Mouse (Mus musculus) Patski (cell line): ENCODE data around the gene Ncln. TPM values are rescaled to one million over a fixed set of nuclear protein-coding genes. Genes with fewer than 3 reads are reported as not detected.

Experiments
- ATAC-seq: fragments of 100-300 bp; one replicate; pipeline ENCODE4 v1.8.0; 2021
- CTCF ChIA-PET: fragments of 350-600 bp; sonication (Branson Sonifier 250); formaldehyde crosslinking; loops from one replicate; lab custom pipeline; 2022; ENCODE audit warnings: inconsistent platforms; lab: Charles Lee
- POLR2A ChIA-PET: fragments of 350-600 bp; sonication (Branson Sonifier 250); formaldehyde crosslinking; loops from one replicate; lab custom pipeline; 2022; ENCODE audit warnings: antibody characterized with exemption, inconsistent platforms; lab: Charles Lee
- DNase-seq: peaks from one replicate; pipeline ENCODE4 v3.0.0-alpha.2; 2011; ENCODE audit warnings: low read depth, low spot score
- H3K27me3 ChIP-seq: fragments of 371-371 bp; one replicate; pipeline ENCODE4 v1.5.1; 2021
- CTCF ChIP-seq: fragments of 100-300 bp; IDR thresholded peaks from one replicate; pipeline ENCODE4 v1.5.1; 2021
- in situ Hi-C: fragments of 300-500 bp; cut with MboI; formaldehyde crosslinking; loops from 3 replicates; pipeline ENCODE4 v1.11.1; 2018; ENCODE audit warnings: low pct_unique_long_range_greater_than_20kb, mixed read lengths
- polyA plus RNA-seq: library from polyadenylated mRNA; unstranded; gene quantifications from one replicate; pipeline ENCODE4 v1.2.3, GENCODE M21; 2021

The Ncln gene
- polyA plus RNA-seq, 1 experiment from 2014 or later: 104 TPM

DNA sequence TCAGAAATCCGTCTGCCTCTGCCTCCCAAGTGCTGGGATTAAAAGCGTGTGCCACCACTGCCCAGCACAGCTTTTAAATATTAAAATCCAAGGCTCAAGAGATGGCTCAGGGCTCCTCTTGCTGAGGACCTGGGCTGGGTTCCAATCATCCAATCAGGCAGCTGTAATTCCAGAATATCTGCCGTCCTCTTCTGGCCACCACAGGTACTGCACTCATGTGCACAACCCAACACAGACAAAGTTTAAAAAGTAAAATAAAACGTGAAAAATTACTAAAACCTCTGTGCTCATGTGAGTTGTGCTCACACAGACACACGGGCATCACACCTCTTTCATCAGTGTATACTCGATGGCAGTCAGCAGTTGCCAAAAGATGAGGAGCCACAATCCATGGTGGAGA lies 40.5 kb upstream of the Ncln start:
- ChIA-PET CTCF (interaction anchor here (1.0 to 1.4 kb wide), 4 partner anchors 10 to 34 kb away, joined by 3 to 5 read pairs (median 4); no protein-coding TSS in a partner anchor), POLR2A (no interaction called here)
- no peaks in the 10 kb centered on the region for H3K27me3 ChIP-seq
- no peak for DNase-seq
- ATAC-seq: no peak
- TF ChIP-seq CTCF: no peak
- in situ Hi-C loops: no loop called here

DNA sequence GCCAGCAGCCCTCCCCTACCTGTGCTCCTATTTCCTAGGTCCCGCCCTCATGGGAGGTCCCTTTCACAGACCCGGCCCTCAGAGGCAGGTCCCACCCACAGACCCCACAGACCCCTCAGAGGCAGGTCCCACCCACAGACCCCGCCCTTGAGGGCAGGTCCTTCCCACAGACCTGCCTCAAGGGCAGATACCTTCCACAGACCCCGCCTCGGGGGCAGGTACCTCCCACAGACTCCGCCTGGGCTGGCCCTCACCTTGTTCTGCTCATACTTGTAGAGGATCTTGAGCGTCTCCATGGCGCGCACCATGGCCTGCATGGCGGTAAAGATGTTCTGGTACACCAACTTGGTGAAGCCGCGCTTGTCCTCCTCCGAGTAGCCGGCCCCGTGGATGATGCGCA lies 38.6 kb upstream of the Ncln start:
- ATAC-seq: no peak

GRCm38 (mm10) chr10:81526779-81527178 lies 30.6 kb upstream of the Ncln start:
- peak; percentile 27 for ATAC-seq
- TF ChIP-seq CTCF: no peak
- ChIA-PET POLR2A (no interaction called here), CTCF (interaction anchor here (1.1 to 2.5 kb wide), 6 partner anchors 9 to 25 kb away, joined by 3 to 8 read pairs (median 4); no protein-coding TSS in a partner anchor)
- no peak for DNase-seq
- no peaks in the 10 kb centered on the region for H3K27me3 ChIP-seq
- in situ Hi-C loops: no loop called here

More for the DNA sequence above, 38.6 kb upstream of the Ncln start:
- ChIA-PET CTCF (interaction anchor here (1.0 kb wide), 1 partner anchor 16 kb away, joined by 3 read pairs; no protein-coding TSS in a partner anchor), POLR2A (no interaction called here)
- TF ChIP-seq CTCF: no peak
- in situ Hi-C loops: no loop called here
- DNase-seq: no peak
- no peaks in the 10 kb centered on the region for H3K27me3 ChIP-seq

DNA sequence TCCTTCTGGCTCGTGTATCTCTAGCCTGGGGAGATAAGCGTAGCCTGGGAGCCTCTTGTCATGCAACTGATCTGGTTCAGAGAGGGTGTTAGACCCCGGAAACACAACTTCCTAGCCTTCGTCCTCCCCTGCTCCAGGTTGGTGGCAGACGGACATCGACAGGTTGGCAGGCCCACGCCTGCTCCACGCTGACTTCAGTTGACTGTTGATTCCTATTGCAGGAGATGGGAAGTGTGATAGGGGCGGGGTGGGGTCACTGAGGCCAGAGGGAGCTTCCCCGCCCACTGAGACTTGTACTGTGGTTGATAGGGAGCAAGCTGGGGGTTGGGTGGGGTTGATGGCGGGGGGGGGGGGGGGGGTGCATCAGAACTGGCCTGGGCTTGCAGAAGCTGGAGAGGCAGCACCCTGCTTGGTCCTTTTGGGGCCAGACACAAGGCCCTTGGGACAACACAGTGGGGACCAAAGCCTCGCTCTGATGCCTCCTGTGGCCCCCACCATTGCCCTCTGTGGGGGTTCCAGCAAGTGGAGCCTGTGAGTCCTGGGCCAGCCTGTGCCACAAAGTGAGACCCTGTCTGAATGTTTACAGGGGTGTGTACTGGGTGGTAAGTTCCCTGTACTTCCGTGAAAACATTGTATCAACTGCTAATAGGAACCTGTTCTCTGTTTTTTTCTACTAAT lies 29.0 kb upstream of the Ncln start:
- no peak for ATAC-seq
- TF ChIP-seq CTCF: no peak
- in situ Hi-C loops: no loop called here
- no peak for DNase-seq
- ChIA-PET CTCF (interaction anchor here (2.4 kb wide), 1 partner anchor 26 kb away, joined by 7 read pairs; no protein-coding TSS in a partner anchor), POLR2A (interaction anchor here (0.8 kb wide), 1 partner anchor 29 kb away, joined by 3 read pairs; the partner anchor contains the start of gene Ncln)
- no peaks in the 10 kb centered on the region for H3K27me3 ChIP-seq

DNA sequence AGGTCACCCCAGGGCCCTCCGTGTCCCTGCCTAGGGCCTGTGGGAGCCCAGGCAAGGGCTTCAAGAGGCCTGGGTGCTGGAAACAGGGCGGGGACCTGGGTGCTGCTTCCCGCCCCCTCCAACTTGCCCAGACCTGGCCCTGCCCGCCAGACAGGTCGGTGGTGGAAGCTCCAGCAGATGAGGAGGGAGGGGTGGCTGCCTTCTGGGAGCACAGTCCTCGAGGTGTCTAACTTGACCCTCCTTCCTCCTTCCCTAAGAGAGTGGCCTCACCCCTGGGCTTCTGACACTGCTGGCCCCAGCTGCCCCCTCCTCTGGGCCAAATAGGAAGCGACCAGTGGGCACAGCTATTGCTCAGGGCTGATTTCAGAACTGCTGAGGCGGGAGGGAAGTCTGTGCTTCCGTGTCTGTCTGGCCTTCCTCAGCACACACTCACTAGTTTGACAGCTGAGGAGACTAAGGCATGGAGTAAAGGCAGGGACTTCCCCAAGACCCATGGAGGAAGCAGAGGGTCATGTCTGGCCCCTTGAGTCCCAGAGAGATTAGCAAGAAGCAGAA lies 27.9 kb upstream of the Ncln start, which contains the start of gene Gna15:
Gene Gna15, minus strand, starts transcription at position 175 of the 555 bp plus-strand sequence.
- POLR2A ChIA-PET: interaction anchor here (0.8 kb wide), 1 partner anchor 28 kb away, joined by 3 read pairs; the partner anchor contains the start of gene Ncln
- CTCF ChIA-PET: interaction anchor here (1.4 to 2.4 kb wide), 2 partner anchors 21 to 27 kb away, joined by 3 to 7 read pairs; no protein-coding TSS in a partner anchor
- DNase-seq (no peak), ATAC-seq (no peak)
- no peaks in the 10 kb centered on the region for H3K27me3 ChIP-seq
- in situ Hi-C loops: no loop called here
- no peak for TF ChIP-seq CTCF

DNA sequence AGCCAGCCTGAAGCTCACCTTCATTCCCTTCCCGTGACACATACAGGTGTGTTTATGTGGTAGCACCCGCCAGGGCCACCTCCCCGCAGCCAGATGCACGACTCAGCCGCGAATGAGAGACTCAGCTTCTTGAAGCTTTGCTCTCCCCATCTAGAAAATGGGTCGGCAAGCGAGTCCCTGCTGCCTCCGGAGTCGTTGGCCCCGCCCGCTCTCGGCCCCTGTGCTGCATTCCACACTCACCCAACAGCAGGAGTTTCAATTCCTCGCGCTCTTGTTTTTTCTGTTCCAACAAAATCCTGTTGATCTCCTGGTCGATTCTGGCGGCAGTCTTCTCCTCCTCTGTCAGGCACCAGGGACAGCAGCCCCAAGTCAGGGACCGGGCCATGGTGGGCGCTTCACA lies 27.4 kb upstream of the Ncln start:
- ATAC-seq (no peak), DNase-seq (no peak)
- in situ Hi-C loops: no loop called here
- ChIA-PET POLR2A (no interaction called here), CTCF (interaction anchor here (1.4 kb wide), 1 partner anchor 21 kb away, joined by 3 read pairs; no protein-coding TSS in a partner anchor)
- TF ChIP-seq CTCF: no peak
- H3K27me3 ChIP-seq: no peaks in the 10 kb centered on the region

GRCm38 (mm10) chr10:81523142-81523541 lies 26.9 kb upstream of the Ncln start:
- in situ Hi-C loops: no loop called here
- ATAC-seq (no peak), DNase-seq (no peak)
- H3K27me3 ChIP-seq: no peaks in the 10 kb centered on the region
- ChIA-PET CTCF (interaction anchor here (1.1 to 1.4 kb wide), 2 partner anchors 20 to 29 kb away, joined by 3 read pairs; no protein-coding TSS in a partner anchor), POLR2A (no interaction called here)
- no peak for TF ChIP-seq CTCF

- in situ Hi-C loops: no loop called here
- no peak for TF ChIP-seq CTCF
These were observed 23.8 kb upstream of the Ncln start for GRCm38 (mm10) chr10:81519978-81520365.

DNA sequence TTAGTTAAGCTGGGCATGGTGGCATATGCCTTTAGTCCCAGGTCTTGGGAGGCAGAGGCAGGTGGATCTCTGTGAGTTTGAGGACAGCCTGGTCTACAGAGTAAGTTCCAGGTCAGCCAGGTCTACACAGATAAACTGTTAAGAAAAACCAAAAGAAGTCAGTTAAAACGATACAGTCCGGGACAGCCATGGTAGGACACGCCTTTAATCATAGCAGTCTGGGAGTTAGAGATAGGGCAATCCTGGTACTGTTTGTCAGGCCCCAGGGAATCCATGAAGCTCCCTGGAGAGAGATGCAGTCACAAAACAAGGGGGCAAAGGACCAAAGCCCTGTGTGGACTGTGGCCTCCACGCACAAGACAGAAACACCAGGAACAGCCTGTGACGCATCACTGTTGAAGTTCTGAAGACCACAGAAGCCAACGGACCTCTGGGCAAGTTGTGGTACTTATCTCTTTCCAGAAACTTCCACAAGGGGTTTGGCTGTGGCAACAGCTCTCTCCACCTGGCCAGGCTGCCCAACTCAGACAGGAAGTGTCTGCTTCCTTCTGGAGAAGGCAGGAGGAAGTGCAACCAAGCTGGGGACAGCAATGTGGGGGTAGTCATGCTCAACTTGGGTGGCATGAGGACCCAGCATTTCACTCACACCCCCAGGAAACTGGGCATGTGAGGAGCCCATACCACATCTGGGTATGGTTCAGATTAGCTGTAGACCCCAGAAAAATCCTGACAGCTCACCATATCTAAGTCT lies 23.2 kb upstream of the Ncln start:
- in situ Hi-C loops: no loop called here
- DNase-seq (no peak), ATAC-seq (no peak)
- peaks cover 3% of the 10 kb centered on the region for H3K27me3 ChIP-seq
- TF ChIP-seq CTCF: no peak
- ChIA-PET CTCF (interaction anchor here (0.9 to 2.4 kb wide), 8 partner anchors 9 to 85 kb away, joined by 3 to 13 read pairs (median 3); no protein-coding TSS in a partner anchor), POLR2A (no interaction called here)

More at GRCm38 (mm10) chr10:81519978-81520365, 23.8 kb upstream of the Ncln start:
- H3K27me3 ChIP-seq: peaks cover 3% of the 10 kb centered on the region
- ATAC-seq (no peak), DNase-seq (no peak)
- POLR2A ChIA-PET: no interaction called here
- CTCF ChIA-PET: interaction anchor here (1.5 to 2.4 kb wide), 3 partner anchors 16 to 31 kb away, joined by 4 to 13 read pairs (median 4); no protein-coding TSS in a partner anchor

- ChIA-PET POLR2A (no interaction called here), CTCF (interaction anchor here (0.9 to 2.4 kb wide), 8 partner anchors 8 to 86 kb away, joined by 3 to 13 read pairs (median 3); no protein-coding TSS in a partner anchor)
- ATAC-seq (peak; percentile 47), DNase-seq (no peak)
- H3K27me3 ChIP-seq: peaks cover 3% of the 10 kb centered on the region
- in situ Hi-C loops: no loop called here
- TF ChIP-seq CTCF: no peak
These were observed 22.4 kb upstream of the Ncln start for GRCm38 (mm10) chr10:81518546-81518945.
